9 mouse cellular contexts compared by ENCODE assay signal in genomic region chr4:132793322-132794004, GRCm38 (mm10). TPM values are rescaled to one million over a fixed set of nuclear protein-coding genes. Genes with fewer than 3 reads are reported as not detected.
DNase-seq lines count a peak whose midpoint lies in the region; ATAC-seq and TF ChIP-seq lines count a peak whose summit lies in the region.
"Not testable (repeated sequence)": the region's sequence is repeated elsewhere in the genome, so short reads cannot be mapped to it uniquely, and the experiment has no call there.
"Had no signal": no experiment of that assay in that cellular context is flagged by ENCODE, and none has a peak within 500 bp of the region (broad histone marks: within the 10 kb centered on the region; RNA-seq: fewer than 3 reads in every experiment).

No protein-coding gene starts in this region.

- in situ Hi-C loops in CH12.LX (cut with MboI; ENCODE audit: low pct_ligation_motif_present, low pct_unique_long_range_greater_than_20kb, low sequenced_read_pairs), result not testable (repeated sequence)

- not testable (repeated sequence) for TF ChIP-seq EP300 in CH12.LX (IDR thresholded peaks at IDR 0.05; ENCODE audit: low read length); liver, postnatal 0 days (IDR thresholded peaks at IDR 0.05; ENCODE audit: low read depth)

- TF ChIP-seq RAD21 in CH12.LX (IDR thresholded peaks at IDR 0.05; ENCODE audit: low read depth, low read length), result not testable (repeated sequence)

- TF ChIP-seq POLR2A in CH12.LX (IDR thresholded peaks at IDR 0.05; ENCODE audit: low read depth, low read length); bone marrow, adult 2 months (IDR thresholded peaks at IDR 0.05; ENCODE audit: borderline replicate concordance, control insufficient read depth, low read depth, low read length): not testable (repeated sequence)

- intact Hi-C loops in gastrocnemius, adult 2 months (cut with DNase I), result not testable (repeated sequence)

- H3K79me2 ChIP-seq in CH12.LX (replicated peaks; ENCODE audit: control insufficient read depth, extremely low read depth, insufficient read depth, poor library complexity, severe bottlenecking), result peaks cover 16% of the 10 kb centered on the region

- peak overlapping the region; percentile 45 for H3K27ac ChIP-seq in CH12.LX (ENCODE audit: insufficient read depth, low read depth)
- peak overlapping the region; percentile 89 for H3K27ac ChIP-seq in bone marrow, adult 2 months (ENCODE audit: control insufficient read depth, insufficient read depth, low read depth, low read length, poor library complexity)
- not testable (repeated sequence) for H3K27ac ChIP-seq in gastrocnemius, adult 2 months; liver, embryonic 13.5 days; midbrain, embryonic 11.5 days (ENCODE audit: low read depth, low read length)
- peak overlapping the region; percentile 57 for H3K27ac ChIP-seq in liver, postnatal 0 days (ENCODE audit: low read depth)

- not testable (repeated sequence) for H3K27me3 ChIP-seq in CH12.LX (replicated peaks); liver, postnatal 0 days (ENCODE audit: insufficient read depth, low read length); midbrain, embryonic 11.5 days (ENCODE audit: control insufficient read depth, insufficient read depth, low read length); splenic B cell, adult 2 months (ENCODE audit: control insufficient read depth, insufficient read depth, low read length, poor library complexity, severe bottlenecking)
- peaks cover 31% of the 10 kb centered on the region for H3K27me3 ChIP-seq in liver, embryonic 13.5 days

- peak overlapping the region; percentile 74 to 83 (median 81) for H3K4me3 ChIP-seq in CH12.LX (replicated peaks in 1 of 3; ENCODE audit: low read depth in 2 of 3, low read length in 2 of 3, poor library complexity in 1 of 3)
- peak overlapping the region; percentile 39 for H3K4me3 ChIP-seq in bone marrow, adult 2 months (replicated peaks; ENCODE audit: control insufficient read depth, low read depth, low read length)
- peak overlapping the region; percentile 74 for H3K4me3 ChIP-seq in gastrocnemius, adult 2 months
- H3K4me3 ChIP-seq in liver, embryonic 13.5 days (replicated peaks), result peak overlapping the region; percentile 21; the same call in 1 of the 2 replicates
- H3K4me3 ChIP-seq in liver, postnatal 0 days (ENCODE audit: low read depth, low read length), result peak overlapping the region; percentile 57; the same call in 1 of the 2 replicates
- H3K4me3 ChIP-seq in midbrain, embryonic 11.5 days (ENCODE audit: low read depth, low read length), result not testable (repeated sequence)

- not testable (repeated sequence) for DNase-seq in CH12.LX (ENCODE audit: extremely low read depth); gastrocnemius, adult 2 months; liver, embryonic 13.5 days; liver, postnatal 0 days
- DNase-seq in midbrain, embryonic 11.5 days (ENCODE audit: low spot score, missing footprints), result peak; percentile 81
- peak; percentile 44 for DNase-seq in splenic B cell, adult 2 months (ENCODE audit: low read depth, low spot score)

- peaks cover 9 to 34% of the 10 kb centered on the region in 2 experiments for H3K4me1 ChIP-seq in CH12.LX (ENCODE audit: control insufficient read depth in 1 of 2, insufficient read depth in 2 of 2)
- H3K4me1 ChIP-seq in bone marrow, adult 2 months (ENCODE audit: control insufficient read depth, insufficient read depth, low read length); midbrain, embryonic 11.5 days (ENCODE audit: control insufficient read depth, insufficient read depth, low read length): not testable (repeated sequence)
- H3K4me1 ChIP-seq in liver, embryonic 13.5 days (replicated peaks), result peaks cover 19% of the 10 kb centered on the region
- H3K4me1 ChIP-seq in liver, postnatal 0 days (ENCODE audit: insufficient read depth), result peaks cover 13% of the 10 kb centered on the region; the same call in 1 of the 2 replicates

- dilution Hi-C loops in CH12.LX (cut with MboI; ENCODE audit: extremely low pct_ligation_motif_present, extremely low pct_unique_long_range_greater_than_20kb, low sequenced_read_pairs), result not testable (repeated sequence)

- not testable (repeated sequence) for ATAC-seq in liver, embryonic 13.5 days (ENCODE audit: low read depth); liver, postnatal 0 days; midbrain, embryonic 11.5 days (ENCODE audit: low FRiP score)

- not testable (repeated sequence) for TF ChIP-seq CTCF in CH12.LX (conservative IDR thresholded peaks at IDR 0.05 in 1 of 2, IDR thresholded peaks at IDR 0.05 in 1 of 2; ENCODE audit: low read depth in 2 of 2, low read length in 2 of 2); bone marrow, adult 2 months (IDR thresholded peaks at IDR 0.05; ENCODE audit: control insufficient read depth, insufficient read depth, low read length); gastrocnemius, adult 2 months (IDR thresholded peaks at IDR 0.05); liver, postnatal 0 days (IDR thresholded peaks at IDR 0.05; ENCODE audit: low read depth)

- H3K9ac ChIP-seq in CH12.LX (ENCODE audit: insufficient read depth, low read depth), result 0 out of 2 replicates have a peak overlapping the region, but pooled peaks have one; percentile 22
- H3K9ac ChIP-seq in liver, embryonic 13.5 days; liver, postnatal 0 days (replicated peaks); midbrain, embryonic 11.5 days (ENCODE audit: low read length): not testable (repeated sequence)

- peaks cover 28 to 43% of the 10 kb centered on the region in 2 experiments for H3K36me3 ChIP-seq in CH12.LX (replicated peaks in 1 of 2; ENCODE audit: control insufficient read depth in 1 of 2, insufficient read depth in 1 of 2, low read length in 1 of 2)
- H3K36me3 ChIP-seq in liver, embryonic 13.5 days; liver, postnatal 0 days (replicated peaks; ENCODE audit: insufficient read depth, low read length); midbrain, embryonic 11.5 days (ENCODE audit: control insufficient read depth, insufficient read depth, low read length): not testable (repeated sequence)
- H3K36me3 ChIP-seq in splenic B cell, adult 2 months (ENCODE audit: control insufficient read depth, insufficient read depth, low read length, poor library complexity, severe bottlenecking), result peaks cover 27% of the 10 kb centered on the region

- H3K9me3 ChIP-seq in CH12.LX (replicated peaks; ENCODE audit: low read length); liver, embryonic 13.5 days (replicated peaks); liver, postnatal 0 days (ENCODE audit: low read length); midbrain, embryonic 11.5 days (ENCODE audit: control insufficient read depth, low read length): not testable (repeated sequence)

- H3K4me2 ChIP-seq in CH12.LX (ENCODE audit: insufficient read depth, low read depth, poor library complexity, severe bottlenecking), result peak overlapping the region; percentile 87
- H3K4me2 ChIP-seq in liver, embryonic 13.5 days, result 0 out of 2 replicates have a peak overlapping the region, but pooled peaks have one; percentile 10
- H3K4me2 ChIP-seq in liver, postnatal 0 days (ENCODE audit: low read depth, low read length), result peak overlapping the region; percentile 74
- not testable (repeated sequence) for H3K4me2 ChIP-seq in midbrain, embryonic 11.5 days

- 75% methylated on average over 9 of the region's 9 CpGs for WGBS in bone marrow, adult 2 months
- 73% methylated on average over 8 of the region's 9 CpGs for WGBS in liver, embryonic 13.5 days (ENCODE audit: insufficient replicate concordance)
- 76% methylated on average over 8 of the region's 9 CpGs for WGBS in liver, postnatal 0 days (ENCODE audit: insufficient replicate concordance)
- WGBS in midbrain, embryonic 11.5 days, result 94% methylated on average over 8 of the region's 9 CpGs

RNA-seq across cellular contexts. Expression of gene Themis2, which starts 2.7 kb away (rescaled TPM):
- total RNA-seq in CH12.LX (2012; rRNA removed) (14.2 and 17.1 TPM in 2 replicates), CH12.LX (2014; rRNA removed) (9.3 and 10.2 TPM in 2 replicates)
- 30.7 and 35.7 TPM in 2 replicates for polyA plus RNA-seq in CH12.LX (2012; ENCODE audit: insufficient read length, low read depth)
- polyA plus RNA-seq in bone marrow, adult 2 months (2011; ENCODE audit: insufficient read depth, insufficient read length, low replicate concordance, missing spikeins), result 10.5 and 22.4 TPM in 2 replicates
- under 1 TPM; 0.69 to 0.70 TPM for total RNA-seq in gastrocnemius, adult 2 months (2021)
- polyA plus RNA-seq in liver, embryonic 13.5 days (2015; fragmentation: Nextera tagmentation; extraction: Ambion mirVana), result 1.7 and 2.4 TPM in 2 replicates
- polyA plus RNA-seq in liver, postnatal 0 days (2015; fragmentation: Nextera tagmentation; extraction: Ambion mirVana), result 3.1 and 3.5 TPM in 2 replicates
- 1.1 TPM in 2 replicates for polyA plus RNA-seq in midbrain, embryonic 11.5 days (2014; fragmentation: Nextera tagmentation; extraction: Ambion mirVana)
- polyA plus RNA-seq: C2C12, Patski had no signal

RNA-seq across cellular contexts. Expression of gene Rpa2, which starts 25.3 kb away (rescaled TPM):
- total RNA-seq in CH12.LX (2012; rRNA removed) (80.2 and 108 TPM in 2 replicates), CH12.LX (2014; rRNA removed) (142 and 157 TPM in 2 replicates)
- polyA plus RNA-seq in CH12.LX (2012; ENCODE audit: insufficient read length, low read depth), result 97.9 and 103 TPM in 2 replicates
- 52.3 and 67.6 TPM in 2 replicates for polyA plus RNA-seq in bone marrow, adult 2 months (2011; ENCODE audit: insufficient read depth, insufficient read length, low replicate concordance, missing spikeins)
- total RNA-seq in gastrocnemius, adult 2 months (2021), result 10 to 100 TPM; 14.2 to 16.3 TPM
- polyA plus RNA-seq in liver, embryonic 13.5 days (2015; fragmentation: Nextera tagmentation; extraction: Ambion mirVana), result 107 and 117 TPM in 2 replicates
- polyA plus RNA-seq in liver, postnatal 0 days (2015; fragmentation: Nextera tagmentation; extraction: Ambion mirVana), result 38.6 and 43.0 TPM in 2 replicates
- 164 TPM in 2 replicates for polyA plus RNA-seq in midbrain, embryonic 11.5 days (2014; fragmentation: Nextera tagmentation; extraction: Ambion mirVana)

RNA-seq across cellular contexts. Expression of gene Smpdl3b, which starts 36.4 kb away (rescaled TPM):
- total RNA-seq in CH12.LX (2012; rRNA removed), result 20.9 and 24.0 TPM in 2 replicates
- total RNA-seq in CH12.LX (2014; rRNA removed), result 3.6 and 4.6 TPM in 2 replicates
- 2.9 TPM in 2 replicates for polyA plus RNA-seq in CH12.LX (2012; ENCODE audit: insufficient read length, low read depth)
- 1.7 TPM in 1 of 2 replicates, not detected in the other for polyA plus RNA-seq in bone marrow, adult 2 months (2011; ENCODE audit: insufficient read depth, insufficient read length, low replicate concordance, missing spikeins)
- under 1 TPM; 0.47 to 0.66 TPM for total RNA-seq in gastrocnemius, adult 2 months (2021)
- polyA plus RNA-seq in liver, embryonic 13.5 days (2015; fragmentation: Nextera tagmentation; extraction: Ambion mirVana), result 1.1 and 1.2 TPM in 2 replicates
- 0.31 and 0.34 TPM in 2 replicates for polyA plus RNA-seq in liver, postnatal 0 days (2015; fragmentation: Nextera tagmentation; extraction: Ambion mirVana)
- 2.1 and 2.4 TPM in 2 replicates for polyA plus RNA-seq in midbrain, embryonic 11.5 days (2014; fragmentation: Nextera tagmentation; extraction: Ambion mirVana)

RNA-seq across cellular contexts. Expression of gene Ppp1r8, which starts 49.5 kb away (rescaled TPM):
- total RNA-seq in CH12.LX (2012; rRNA removed) (89.0 and 105 TPM in 2 replicates), CH12.LX (2014; rRNA removed) (141 and 153 TPM in 2 replicates)
- polyA plus RNA-seq in CH12.LX (2012; ENCODE audit: insufficient read length, low read depth), result 107 and 113 TPM in 2 replicates
- 43.5 and 50.2 TPM in 2 replicates for polyA plus RNA-seq in bone marrow, adult 2 months (2011; ENCODE audit: insufficient read depth, insufficient read length, low replicate concordance, missing spikeins)
- 10 to 100 TPM; 13.6 to 14.8 TPM for total RNA-seq in gastrocnemius, adult 2 months (2021)
- polyA plus RNA-seq in liver, embryonic 13.5 days (2015; fragmentation: Nextera tagmentation; extraction: Ambion mirVana), result 29.9 and 32.1 TPM in 2 replicates
- polyA plus RNA-seq in liver, postnatal 0 days (2015; fragmentation: Nextera tagmentation; extraction: Ambion mirVana), result 11.1 and 11.9 TPM in 2 replicates
- 118 and 119 TPM in 2 replicates for polyA plus RNA-seq in midbrain, embryonic 11.5 days (2014; fragmentation: Nextera tagmentation; extraction: Ambion mirVana)
